Mouse (Mus musculus): ENCODE data around the gene Pakap. TPM values are rescaled to one million over a fixed set of nuclear protein-coding genes. Genes with fewer than 3 reads are reported as not detected.

Gene Pakap
- total and polyA plus RNA-seq, 2 experiments, result 0.06 to 0.18 TPM

- Histone ChIP-seq H3K4me3 (ENCODE audit: insufficient read depth, low read depth, low read length) (no peak overlapping the region), H3K27me3 (ENCODE audit: control insufficient read depth, insufficient read depth, low read length) (peaks cover 2% of the 10 kb centered on the region; the same call in 1 of the 2 replicates), H3K36me3 (ENCODE audit: control insufficient read depth, insufficient read depth, low read length) (no peaks in the 10 kb centered on the region), H3K4me1 (ENCODE audit: control insufficient read depth, insufficient read depth, low read length) (no peaks in the 10 kb centered on the region), H3K27ac (replicated peaks; ENCODE audit: insufficient read depth, low read depth, low read length) (no peak overlapping the region), H3K79me2 (ENCODE audit: control insufficient read depth, insufficient read depth, low read length) (no peaks in the 10 kb centered on the region), H3K9ac (ENCODE audit: low read depth, low read length) (no peak overlapping the region)
- 90% methylated on average over 3 of the region's 3 CpGs for WGBS
- DNase-seq (ENCODE audit: extremely low read depth, low read depth, low spot score), result no peak
- TF ChIP-seq CTCF (IDR thresholded peaks at IDR 0.05; ENCODE audit: low read depth, low read length) (no peak), POLR2A (IDR thresholded peaks at IDR 0.05; ENCODE audit: extremely low read depth, insufficient read depth, low read length) (no peak)
Observed at GRCm38 (mm10) chr4:57640971-57641370, 73.0 kb downstream of the Pakap start.

DNA sequence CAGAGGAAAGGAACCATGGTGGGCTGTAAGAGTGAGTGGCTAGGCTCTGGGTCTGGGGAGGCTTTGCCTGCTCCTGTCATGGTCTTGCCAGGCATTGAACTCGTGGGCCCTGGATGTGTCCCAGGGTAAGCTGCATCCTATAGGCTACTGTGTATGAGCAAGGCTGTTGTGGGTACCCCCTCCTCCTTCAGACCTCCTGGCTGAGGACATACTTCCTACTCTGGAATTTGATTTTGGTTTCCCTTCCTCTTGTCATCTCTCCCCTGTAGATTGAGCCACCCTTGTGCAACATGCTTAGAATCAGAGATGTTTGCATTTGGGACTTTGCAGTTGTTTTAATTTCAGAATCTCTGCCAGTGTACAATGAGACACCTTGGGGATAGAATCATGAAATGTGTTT lies 83.0 kb downstream of the Pakap start:
- no peak for DNase-seq (ENCODE audit: extremely low read depth, low read depth, low spot score)
- TF ChIP-seq POLR2A (IDR thresholded peaks at IDR 0.05; ENCODE audit: extremely low read depth, insufficient read depth, low read length) (no peak), CTCF (IDR thresholded peaks at IDR 0.05; ENCODE audit: low read depth, low read length) (no peak)
- Histone ChIP-seq H3K79me2 (ENCODE audit: control insufficient read depth, insufficient read depth, low read length) (no peaks in the 10 kb centered on the region), H3K9ac (ENCODE audit: low read depth, low read length) (no peak overlapping the region), H3K27me3 (ENCODE audit: control insufficient read depth, insufficient read depth, low read length) (no peaks in the 10 kb centered on the region), H3K4me3 (ENCODE audit: insufficient read depth, low read depth, low read length) (no peak overlapping the region), H3K27ac (replicated peaks; ENCODE audit: insufficient read depth, low read depth, low read length) (no peak overlapping the region), H3K4me1 (ENCODE audit: control insufficient read depth, insufficient read depth, low read length) (no peaks in the 10 kb centered on the region), H3K36me3 (ENCODE audit: control insufficient read depth, insufficient read depth, low read length) (no peaks in the 10 kb centered on the region)
- 87% methylated on average over 1 of the region's 1 CpGs for WGBS

- TF ChIP-seq CTCF (IDR thresholded peaks at IDR 0.05; ENCODE audit: low read depth, low read length) (no peak), POLR2A (IDR thresholded peaks at IDR 0.05; ENCODE audit: extremely low read depth, insufficient read depth, low read length) (no peak)
- WGBS, result 92% methylated on average over 8 of the region's 8 CpGs
- Histone ChIP-seq H3K36me3 (ENCODE audit: control insufficient read depth, insufficient read depth, low read length) (no peaks in the 10 kb centered on the region), H3K27ac (replicated peaks; ENCODE audit: insufficient read depth, low read depth, low read length) (no peak overlapping the region), H3K9ac (ENCODE audit: low read depth, low read length) (no peak overlapping the region), H3K27me3 (ENCODE audit: control insufficient read depth, insufficient read depth, low read length) (no peaks in the 10 kb centered on the region), H3K4me3 (ENCODE audit: insufficient read depth, low read depth, low read length) (no peak overlapping the region), H3K79me2 (ENCODE audit: control insufficient read depth, insufficient read depth, low read length) (no peaks in the 10 kb centered on the region), H3K4me1 (ENCODE audit: control insufficient read depth, insufficient read depth, low read length) (no peaks in the 10 kb centered on the region)
- DNase-seq (ENCODE audit: extremely low read depth, low read depth, low spot score), result no peak
Observed at GRCm38 (mm10) chr4:57651547-57651946, 83.6 kb downstream of the Pakap start.

DNA sequence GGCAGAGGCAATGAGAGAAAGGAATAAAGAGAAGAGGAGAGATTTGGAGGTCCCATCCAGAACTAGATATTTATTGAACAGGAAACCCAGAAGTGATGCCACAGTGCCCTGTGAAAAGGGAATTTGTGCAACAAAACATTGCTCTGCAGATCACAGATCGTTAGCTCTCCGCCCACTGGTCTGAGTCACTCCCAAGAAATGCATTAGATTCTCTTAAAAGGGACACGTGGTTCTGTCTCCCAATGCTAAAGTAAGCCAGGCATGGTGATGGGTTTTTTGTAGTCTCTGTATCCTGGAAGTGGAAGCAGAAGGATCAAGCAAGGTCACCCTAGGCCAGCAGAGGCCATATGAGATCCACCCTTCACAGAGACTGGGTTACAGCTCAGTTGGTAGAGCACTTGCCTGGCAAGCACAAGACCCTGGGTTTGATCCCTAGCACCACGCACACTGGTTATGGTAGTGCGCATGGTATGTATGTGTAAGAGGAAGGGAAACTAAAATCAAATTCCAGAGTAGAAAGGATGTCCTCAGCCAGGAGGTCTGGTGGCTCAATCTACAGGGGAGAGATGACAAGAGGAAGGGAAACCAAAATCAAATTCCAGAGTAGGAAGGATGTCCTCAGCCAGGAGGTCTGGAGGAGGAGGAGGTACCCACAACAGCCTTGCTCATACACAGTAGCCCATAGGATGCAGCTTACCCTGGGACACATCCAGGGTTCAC lies 84.4 kb downstream of the Pakap start:
- Histone ChIP-seq H3K4me3 (ENCODE audit: insufficient read depth, low read depth, low read length) (no peak overlapping the region), H3K4me1 (ENCODE audit: control insufficient read depth, insufficient read depth, low read length) (no peaks in the 10 kb centered on the region), H3K9ac (ENCODE audit: low read depth, low read length) (no peak overlapping the region), H3K79me2 (ENCODE audit: control insufficient read depth, insufficient read depth, low read length) (no peaks in the 10 kb centered on the region), H3K27ac (replicated peaks; ENCODE audit: insufficient read depth, low read depth, low read length) (no peak overlapping the region), H3K27me3 (ENCODE audit: control insufficient read depth, insufficient read depth, low read length) (no peaks in the 10 kb centered on the region), H3K36me3 (ENCODE audit: control insufficient read depth, insufficient read depth, low read length) (no peaks in the 10 kb centered on the region)
- TF ChIP-seq CTCF (IDR thresholded peaks at IDR 0.05; ENCODE audit: low read depth, low read length) (no peak), POLR2A (IDR thresholded peaks at IDR 0.05; ENCODE audit: extremely low read depth, insufficient read depth, low read length) (no peak)
- 76% methylated on average over 5 of the region's 5 CpGs for WGBS
- no peak for DNase-seq (ENCODE audit: extremely low read depth, low read depth, low spot score)

GRCm38 (mm10) chr4:57655966-57656365 lies 88.0 kb downstream of the Pakap start:
- H3K27me3 ChIP-seq (ENCODE audit: control insufficient read depth, insufficient read depth, low read length), result no peaks in the 10 kb centered on the region
- no peaks in the 10 kb centered on the region for H3K36me3 ChIP-seq (ENCODE audit: control insufficient read depth, insufficient read depth, low read length)
- 77% methylated on average over 1 of the region's 1 CpGs for WGBS
- no peaks in the 10 kb centered on the region for H3K4me1 ChIP-seq (ENCODE audit: control insufficient read depth, insufficient read depth, low read length)
- no peak for DNase-seq (ENCODE audit: extremely low read depth, low read depth, low spot score)
- no peaks in the 10 kb centered on the region for H3K79me2 ChIP-seq (ENCODE audit: control insufficient read depth, insufficient read depth, low read length)
- H3K4me3 ChIP-seq (ENCODE audit: insufficient read depth, low read depth, low read length), result no peak overlapping the region
- TF ChIP-seq POLR2A (IDR thresholded peaks at IDR 0.05; ENCODE audit: extremely low read depth, insufficient read depth, low read length) (no peak), CTCF (IDR thresholded peaks at IDR 0.05; ENCODE audit: low read depth, low read length) (no peak)
- no peak overlapping the region for H3K27ac ChIP-seq (replicated peaks; ENCODE audit: insufficient read depth, low read depth, low read length)
- H3K9ac ChIP-seq (ENCODE audit: low read depth, low read length), result no peak overlapping the region

DNA sequence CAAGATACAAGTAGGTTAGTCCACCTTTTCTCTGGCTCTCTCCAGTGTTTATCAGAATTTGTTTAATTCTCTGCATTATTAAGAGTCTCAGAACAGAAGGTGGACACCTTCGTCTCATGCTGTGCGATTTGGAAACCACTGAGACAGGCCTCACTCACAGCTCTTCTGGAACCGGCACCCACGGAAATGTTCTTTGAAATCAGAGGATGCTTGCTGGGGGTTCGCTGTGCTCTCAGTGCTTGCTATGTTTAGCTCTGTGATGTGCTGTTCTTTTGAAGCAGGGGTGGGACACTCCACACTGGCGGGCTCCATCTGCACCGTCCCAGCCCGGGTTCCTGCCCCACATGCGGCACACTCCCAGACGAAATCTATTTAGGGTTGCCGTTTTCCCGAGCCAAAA lies 88.4 kb downstream of the Pakap start:
- no peaks in the 10 kb centered on the region for H3K4me1 ChIP-seq (ENCODE audit: control insufficient read depth, insufficient read depth, low read length)
- TF ChIP-seq CTCF (IDR thresholded peaks at IDR 0.05; ENCODE audit: low read depth, low read length), result no peak
- no peak overlapping the region for H3K4me3 ChIP-seq (ENCODE audit: insufficient read depth, low read depth, low read length)
- WGBS, result 89% methylated on average over 12 of the region's 12 CpGs
- H3K79me2 ChIP-seq (ENCODE audit: control insufficient read depth, insufficient read depth, low read length), result no peaks in the 10 kb centered on the region
- H3K27me3 ChIP-seq (ENCODE audit: control insufficient read depth, insufficient read depth, low read length), result no peaks in the 10 kb centered on the region
- H3K9ac ChIP-seq (ENCODE audit: low read depth, low read length), result no peak overlapping the region
- H3K36me3 ChIP-seq (ENCODE audit: control insufficient read depth, insufficient read depth, low read length), result no peaks in the 10 kb centered on the region
- H3K27ac ChIP-seq (replicated peaks; ENCODE audit: insufficient read depth, low read depth, low read length), result no peak overlapping the region
- no peak for DNase-seq (ENCODE audit: extremely low read depth, low read depth, low spot score)

Data from liver, adult 2 months (tissue).